Mouse (Mus musculus): ENCODE results near the gene Tldc2.

Gene Tldc2

DNA sequence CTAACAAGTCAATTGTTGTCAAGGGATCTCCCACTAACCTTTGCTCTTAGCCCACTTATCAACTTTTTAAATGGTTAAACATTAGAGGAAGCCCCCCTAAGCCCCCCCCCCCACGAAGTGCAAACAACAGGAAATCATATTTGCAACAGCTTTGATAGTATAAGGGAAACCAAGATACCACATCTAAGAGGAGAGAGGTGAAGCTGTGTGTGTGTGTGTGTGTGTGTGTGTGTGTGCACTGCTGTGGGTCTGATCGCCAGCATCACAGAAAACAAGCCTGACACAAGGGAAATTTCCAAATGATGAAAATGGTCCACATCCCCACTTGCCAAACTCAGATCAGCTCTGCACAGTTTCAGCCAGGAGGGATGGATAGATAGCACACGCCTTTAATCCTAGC is 32.2 kb downstream of the Tldc2 start:
- DNase-seq (ENCODE audit: inconsistent age in 2 of 2, low spot score in 1 of 2), result no peak

DNA sequence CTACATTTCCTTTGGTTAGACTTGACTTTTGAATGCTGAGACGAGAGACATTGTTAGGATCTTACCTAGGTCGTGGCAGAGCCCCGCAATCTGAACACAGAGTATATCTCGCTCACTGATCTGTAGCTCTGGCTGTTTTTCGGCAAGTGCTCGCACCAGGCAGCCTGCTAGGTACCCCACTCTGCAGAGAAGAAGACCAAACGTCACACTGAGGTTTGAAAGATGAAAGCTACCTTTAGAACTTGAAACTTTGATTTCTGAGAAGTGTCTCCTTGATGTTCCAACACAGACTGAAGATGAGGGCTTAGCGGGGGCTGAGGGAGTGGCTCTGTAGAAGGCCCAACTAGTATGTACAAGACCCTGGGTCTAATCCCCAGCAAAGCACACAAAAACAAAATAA is 34.9 kb downstream of the Tldc2 start:
- no peak for DNase-seq (ENCODE audit: inconsistent age in 2 of 2, low spot score in 1 of 2)

DNA sequence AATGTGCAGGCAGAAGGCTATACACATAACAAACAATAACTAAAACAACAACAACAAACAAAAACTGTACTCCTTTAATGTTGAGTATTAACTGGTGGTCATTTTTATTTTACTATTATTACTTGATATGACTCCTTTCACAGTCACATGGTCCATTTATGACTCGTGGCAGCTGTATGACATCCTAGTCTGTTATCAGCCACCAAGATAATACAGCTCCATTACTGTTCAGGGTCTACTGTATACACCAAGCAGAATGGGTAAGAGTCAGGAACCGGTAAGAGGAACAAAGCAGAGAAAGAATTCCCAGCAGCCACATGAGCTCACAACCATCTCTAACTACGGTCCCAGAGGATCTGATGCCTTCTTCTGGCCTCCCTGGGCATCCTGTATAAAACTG is 38.4 kb downstream of the Tldc2 start:
- DNase-seq (ENCODE audit: inconsistent age in 2 of 2, low spot score in 1 of 2), result no peak

DNA sequence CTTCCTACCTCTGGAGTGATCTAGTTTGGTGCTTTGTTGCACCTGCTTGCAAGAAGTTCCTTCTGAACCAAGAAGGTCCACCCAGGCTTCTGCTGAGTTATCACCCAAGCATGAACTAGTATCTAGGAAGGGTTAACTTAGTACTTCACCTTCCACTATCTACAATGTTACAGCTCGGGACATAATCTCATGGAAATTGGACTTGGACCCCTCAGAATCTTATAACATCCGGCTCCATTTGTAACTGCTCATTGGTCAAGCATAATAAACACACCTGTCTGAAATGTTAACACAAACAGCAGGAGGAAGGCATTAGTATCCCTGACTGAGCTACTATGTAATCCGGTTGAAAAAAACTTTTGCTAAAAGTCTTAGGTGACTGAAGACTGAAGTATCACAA is 40.5 kb downstream of the Tldc2 start:
- no peak for DNase-seq (ENCODE audit: inconsistent age in 2 of 2, low spot score in 1 of 2)

DNA sequence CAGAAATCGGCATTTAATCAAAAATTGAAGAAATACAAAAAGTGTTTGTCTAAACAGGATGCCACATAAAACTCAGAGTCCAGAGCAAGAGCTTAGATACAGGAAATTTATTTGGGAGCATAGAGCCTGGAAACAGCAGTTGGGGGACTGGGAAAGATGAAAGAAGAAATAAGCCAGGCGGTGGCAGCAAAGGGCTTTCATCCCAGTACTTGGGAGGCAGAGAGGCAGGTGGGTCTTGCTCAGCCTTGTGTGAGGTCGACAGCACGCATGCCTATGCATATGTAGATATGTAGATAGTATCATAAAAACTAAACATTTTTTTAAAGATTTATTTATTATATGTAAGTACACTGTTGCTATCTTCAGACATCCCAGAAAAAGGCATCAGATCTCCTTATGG is 41.2 kb downstream of the Tldc2 start:
- DNase-seq (ENCODE audit: inconsistent age in 2 of 2, low spot score in 1 of 2), result no peak

DNA sequence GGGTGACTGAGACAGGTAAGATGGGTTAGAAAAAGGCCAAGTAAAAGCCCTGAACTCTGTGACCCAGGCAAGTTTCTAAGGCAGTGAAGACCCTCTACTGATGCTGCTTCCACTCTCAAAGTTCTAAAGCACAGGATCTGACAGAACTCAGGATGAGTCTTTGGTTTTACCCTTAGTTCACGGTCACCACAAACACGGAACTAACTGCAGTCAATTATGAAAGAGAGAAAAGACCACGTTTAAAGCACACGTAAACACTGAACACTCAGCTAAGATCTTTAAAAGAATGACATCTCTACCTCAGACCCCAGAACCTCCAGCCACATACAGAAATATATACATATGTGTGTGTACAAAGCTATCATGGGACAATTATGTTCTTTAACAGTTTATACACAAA is 42.2 kb downstream of the Tldc2 start:
- DNase-seq (ENCODE audit: inconsistent age in 2 of 2, low spot score in 1 of 2), result no peak

DNA sequence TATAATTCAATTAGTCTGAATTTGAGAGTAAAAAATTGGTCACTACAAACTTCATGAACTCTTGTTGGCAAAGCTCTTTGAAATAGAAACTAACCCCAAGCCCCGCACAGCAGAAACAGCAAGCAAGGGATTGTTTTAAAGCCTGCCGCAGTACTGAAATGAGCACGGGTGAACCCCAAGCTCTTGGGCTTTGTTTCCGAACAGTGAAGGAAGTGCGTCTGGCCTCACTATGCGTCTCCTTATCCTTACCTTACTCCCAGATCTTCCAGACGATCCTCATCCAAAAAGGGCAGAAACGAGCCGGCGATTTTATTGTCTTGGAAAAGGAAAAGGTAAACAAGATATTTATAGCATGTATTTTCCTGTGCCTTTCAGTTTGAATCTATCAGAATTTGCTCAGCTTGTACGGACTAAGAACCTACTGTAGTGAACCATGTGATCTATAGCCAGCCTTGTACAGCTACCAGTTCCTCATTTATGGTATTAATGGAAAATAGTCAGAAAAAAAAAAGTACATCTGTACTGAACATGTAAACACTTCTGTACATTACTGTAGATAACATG is 42.8 kb downstream of the Tldc2 start:
- DNase-seq (ENCODE audit: inconsistent age in 2 of 2, low spot score in 1 of 2), result no peak

DNA sequence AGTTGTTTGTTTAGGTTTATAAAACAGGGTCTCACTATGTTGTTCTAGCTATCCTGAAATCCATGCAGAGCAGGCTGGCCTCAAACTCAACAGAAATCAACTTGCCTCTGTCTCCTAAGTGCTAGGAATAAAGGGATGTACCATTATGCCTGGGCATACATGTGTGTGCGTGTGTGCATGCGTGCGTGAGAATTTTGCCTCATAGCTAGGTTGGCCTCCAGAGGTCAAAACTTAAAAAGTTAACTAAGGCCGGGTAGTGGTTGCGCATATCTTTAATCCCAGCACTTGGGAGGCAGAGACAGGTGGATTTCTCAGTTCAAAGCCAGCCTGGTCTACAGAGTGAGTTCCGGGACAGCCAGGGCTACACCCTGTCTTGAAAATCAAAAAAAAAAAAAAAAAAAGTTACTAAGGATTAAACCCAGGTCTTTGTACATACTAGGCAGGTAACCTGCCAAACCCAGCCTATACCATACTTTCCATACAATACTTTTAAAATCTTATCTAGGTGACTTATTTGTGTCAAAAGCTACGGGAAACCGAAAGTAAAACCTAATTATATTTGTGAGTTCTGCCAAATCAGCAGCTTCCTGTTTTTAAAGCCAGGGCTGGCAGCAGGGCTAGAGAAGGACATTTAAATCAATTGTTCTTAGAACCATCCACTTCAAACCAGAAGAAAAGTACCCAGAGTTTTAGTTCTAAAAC is 44.1 kb downstream of the Tldc2 start:
- peak in 1 of 2 experiments; percentile 72 for DNase-seq (ENCODE audit: inconsistent age in 2 of 2, low spot score in 1 of 2)

DNA sequence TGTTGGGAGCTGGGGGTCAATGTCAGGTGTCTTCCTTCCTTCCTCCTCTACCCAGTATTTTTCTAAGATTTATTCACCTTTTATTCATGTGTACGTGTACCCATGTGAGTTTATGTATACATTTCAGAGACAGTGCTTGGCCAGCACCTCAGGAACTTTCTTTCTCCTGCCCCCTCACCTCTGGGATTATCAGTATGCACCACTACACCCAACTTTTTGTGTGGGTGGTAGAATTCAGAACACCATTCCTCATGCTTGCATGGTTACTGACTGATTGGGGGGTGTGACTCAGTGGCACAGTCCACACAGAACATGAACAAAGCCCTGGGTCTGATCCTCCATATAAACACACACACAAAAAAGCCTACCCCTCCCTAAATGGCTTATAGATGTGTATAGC is 45.2 kb downstream of the Tldc2 start:
- DNase-seq (ENCODE audit: inconsistent age in 2 of 2, low spot score in 1 of 2), result no peak

DNA sequence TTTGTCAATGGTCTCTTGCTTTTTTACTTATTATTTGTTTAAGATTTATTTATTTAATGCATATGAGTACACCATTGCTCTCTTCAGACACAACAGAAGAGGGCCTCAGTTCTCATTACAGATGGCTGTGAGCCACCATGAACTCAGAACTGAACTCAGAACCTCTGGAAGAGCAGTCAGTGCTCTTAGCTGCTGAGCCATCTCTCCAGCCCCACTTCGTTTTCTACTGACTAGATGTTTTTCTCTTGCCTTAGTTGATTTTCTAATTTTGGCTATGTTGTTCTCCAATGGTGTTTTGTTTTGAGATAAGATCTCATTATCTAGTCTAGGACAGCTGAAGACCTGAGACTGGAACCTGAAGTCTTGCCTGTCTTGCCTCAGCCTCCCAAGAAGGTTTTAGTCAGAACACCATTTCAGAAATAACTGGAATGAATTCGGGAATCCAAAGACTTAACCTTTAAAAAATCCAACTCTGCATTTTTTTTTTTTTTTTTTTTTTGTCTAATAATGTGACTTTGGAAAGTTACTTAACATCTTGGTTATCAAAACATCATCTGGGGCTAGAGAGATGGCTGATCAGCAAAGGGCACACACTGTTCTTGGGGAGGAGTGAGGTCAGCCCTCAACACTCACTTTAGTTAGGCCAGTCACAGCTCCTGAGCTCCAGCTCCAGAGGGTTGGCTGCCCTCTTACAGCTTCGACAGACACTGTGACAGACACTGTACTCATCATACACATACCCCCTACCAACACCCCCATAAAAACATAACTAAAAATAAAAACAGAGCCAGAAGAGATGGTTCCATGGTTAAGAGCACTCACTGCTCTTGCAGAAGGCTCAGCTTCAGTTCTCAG is 46.1 kb downstream of the Tldc2 start:
- peak in 1 of 2 experiments; percentile 38 for DNase-seq (ENCODE audit: inconsistent age in 2 of 2, low spot score in 1 of 2)

DNA sequence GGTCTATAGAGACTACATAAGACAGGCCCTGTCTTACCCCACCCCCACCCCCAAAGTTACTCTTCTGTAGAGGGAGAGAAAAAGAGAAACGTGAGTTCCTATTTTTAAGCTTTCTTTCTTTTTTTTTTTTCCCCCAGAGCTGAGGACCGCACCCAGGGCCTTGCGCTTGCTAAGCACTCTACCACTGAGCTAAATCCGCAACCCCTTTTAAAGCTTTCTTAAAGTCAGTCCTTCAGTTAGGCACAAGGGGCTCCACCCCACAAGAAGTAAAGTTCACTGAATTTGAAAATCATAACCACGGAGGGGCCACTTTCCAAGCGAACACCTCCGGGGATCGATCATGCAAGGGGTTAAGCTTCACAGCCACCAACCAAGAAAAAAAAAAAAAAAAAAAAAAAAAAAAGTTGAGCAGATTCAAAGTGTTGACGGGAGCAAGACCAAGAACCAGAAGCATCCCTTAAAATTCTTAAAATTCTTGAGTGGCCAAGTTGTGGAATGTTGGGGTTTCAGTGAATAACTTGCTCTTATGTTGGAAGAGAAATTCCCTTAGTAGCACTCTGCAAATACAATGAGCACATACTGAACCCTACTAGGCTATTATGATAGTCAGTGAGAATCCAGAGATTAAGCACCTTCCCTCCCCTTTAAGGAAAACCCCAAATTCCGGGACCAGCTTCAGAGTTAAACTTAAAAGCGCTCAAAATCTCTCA is 47.1 kb downstream of the Tldc2 start:
- no peak for DNase-seq (ENCODE audit: inconsistent age in 2 of 2, low spot score in 1 of 2)

DNA sequence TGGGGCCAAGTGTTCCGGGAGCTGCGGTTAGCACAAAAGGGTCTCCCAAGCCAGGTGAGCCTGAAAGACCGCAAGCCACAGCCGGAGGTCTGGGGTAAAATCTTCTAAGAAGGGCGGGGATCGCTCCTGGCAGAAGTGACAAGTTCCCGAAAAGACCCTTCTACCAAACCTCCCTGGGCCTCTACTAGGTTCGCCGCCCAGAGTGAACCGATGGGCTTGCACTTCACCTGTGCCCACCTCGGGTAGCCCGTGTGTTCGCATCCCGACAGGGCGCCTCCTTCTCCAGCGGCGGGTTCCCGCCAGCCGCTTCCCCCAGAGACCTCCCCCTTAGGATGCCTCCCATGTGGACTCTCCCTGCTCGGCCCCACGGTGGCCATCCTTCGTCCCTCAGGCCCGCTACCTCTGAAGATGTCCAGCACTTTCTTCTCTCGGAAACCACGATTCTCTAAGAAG is 47.6 kb downstream of the Tldc2 start:
- no peak for DNase-seq (ENCODE audit: inconsistent age in 2 of 2, low spot score in 1 of 2)

DNA sequence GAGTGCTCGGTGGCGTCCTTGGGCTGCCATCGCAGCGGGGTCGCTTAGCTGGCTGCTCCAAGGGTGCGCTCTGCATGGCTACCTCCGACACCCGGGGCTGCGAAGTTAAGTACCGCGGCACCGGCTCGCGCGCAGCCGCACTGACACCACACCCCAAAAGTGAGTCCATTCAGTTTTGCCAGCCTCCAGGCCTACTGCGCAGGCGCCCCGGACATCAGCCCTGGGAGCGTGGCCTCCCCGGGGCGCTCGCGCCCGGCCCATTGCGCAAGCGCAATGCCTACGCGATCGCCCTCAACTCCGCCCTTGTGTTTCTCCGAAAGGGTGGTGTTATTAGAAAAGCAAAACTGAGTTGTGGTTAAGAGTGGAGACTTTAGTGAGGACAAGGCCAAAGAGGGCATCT is 48.2 kb downstream of the Tldc2 start, which contains the start of gene Samhd1:
Gene Samhd1 (minus strand): TSS at position 252 of the 400 bp plus-strand sequence.
- DNase-seq (ENCODE audit: inconsistent age in 2 of 2, low spot score in 1 of 2), result peak; percentile 98

DNA sequence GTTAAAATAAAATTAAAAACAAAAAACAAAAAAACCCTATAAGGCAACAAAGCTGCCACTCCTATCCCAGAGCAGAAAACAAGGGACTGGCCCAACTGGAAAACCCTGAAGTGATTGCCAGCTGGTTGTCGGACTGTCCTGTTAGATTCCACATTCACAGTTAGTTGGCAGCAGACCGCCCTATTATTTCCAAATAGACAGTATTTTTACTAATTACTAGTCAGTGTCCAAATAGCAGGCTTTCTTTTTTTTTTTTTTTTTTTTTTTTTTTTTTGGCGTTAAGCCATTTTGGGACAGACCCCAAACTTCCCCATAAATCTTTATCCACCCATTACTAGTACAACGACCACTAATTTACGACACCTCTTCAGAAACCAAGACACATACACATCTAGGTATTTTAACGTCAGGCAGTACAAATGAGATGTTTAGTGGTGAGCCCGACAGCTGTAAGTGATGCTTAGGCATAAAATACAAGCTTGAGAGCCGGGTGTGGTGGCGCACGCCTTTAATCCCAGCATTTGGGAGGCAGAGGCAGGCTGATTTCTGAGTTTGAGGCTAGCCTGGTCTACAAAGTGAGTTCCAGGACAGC is 48.8 kb downstream of the Tldc2 start:
- no peak for DNase-seq (ENCODE audit: inconsistent age in 2 of 2, low spot score in 1 of 2)

DNA sequence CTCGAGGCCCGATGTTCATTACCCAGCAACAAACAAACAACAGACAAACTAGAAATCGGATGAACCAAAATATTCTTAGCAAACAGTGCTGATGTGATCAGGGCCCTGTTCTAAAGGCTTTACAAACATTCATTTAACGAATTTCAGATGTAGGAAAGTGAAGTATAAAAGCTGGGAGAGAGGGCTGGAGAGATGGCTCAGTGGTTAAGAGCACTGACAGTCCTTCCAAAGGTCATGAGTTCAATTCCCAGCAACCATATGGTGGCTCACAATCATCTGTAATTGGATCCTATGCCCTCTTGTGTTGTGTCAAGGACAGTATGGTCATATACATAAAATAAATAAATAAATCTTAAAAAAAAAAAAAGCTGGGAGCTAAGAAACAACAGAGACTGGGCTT is 49.3 kb downstream of the Tldc2 start:
- DNase-seq (ENCODE audit: inconsistent age in 2 of 2, low spot score in 1 of 2), result no peak

DNA sequence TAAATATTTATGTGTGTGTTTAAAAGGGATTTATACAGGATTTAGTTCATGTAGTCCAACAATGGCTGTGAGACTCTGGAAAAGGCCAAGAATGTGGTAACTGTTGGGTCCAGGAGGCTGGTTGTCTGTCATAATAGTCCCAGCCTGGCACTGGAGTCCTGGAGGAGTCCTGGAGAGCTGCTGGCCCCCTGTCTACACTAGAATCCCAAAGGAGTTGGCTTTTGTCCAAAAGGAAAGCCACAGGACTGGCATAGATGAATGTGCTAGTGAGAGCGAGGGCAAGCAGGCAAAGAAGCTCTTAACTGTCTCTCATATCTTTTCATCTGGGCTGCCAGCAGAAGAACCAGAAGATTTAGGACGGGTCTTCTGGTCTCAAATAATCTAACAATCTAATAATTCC is 49.8 kb downstream of the Tldc2 start:
- peak in 1 of 2 experiments; percentile 62 for DNase-seq (ENCODE audit: inconsistent age in 2 of 2, low spot score in 1 of 2)

DNA sequence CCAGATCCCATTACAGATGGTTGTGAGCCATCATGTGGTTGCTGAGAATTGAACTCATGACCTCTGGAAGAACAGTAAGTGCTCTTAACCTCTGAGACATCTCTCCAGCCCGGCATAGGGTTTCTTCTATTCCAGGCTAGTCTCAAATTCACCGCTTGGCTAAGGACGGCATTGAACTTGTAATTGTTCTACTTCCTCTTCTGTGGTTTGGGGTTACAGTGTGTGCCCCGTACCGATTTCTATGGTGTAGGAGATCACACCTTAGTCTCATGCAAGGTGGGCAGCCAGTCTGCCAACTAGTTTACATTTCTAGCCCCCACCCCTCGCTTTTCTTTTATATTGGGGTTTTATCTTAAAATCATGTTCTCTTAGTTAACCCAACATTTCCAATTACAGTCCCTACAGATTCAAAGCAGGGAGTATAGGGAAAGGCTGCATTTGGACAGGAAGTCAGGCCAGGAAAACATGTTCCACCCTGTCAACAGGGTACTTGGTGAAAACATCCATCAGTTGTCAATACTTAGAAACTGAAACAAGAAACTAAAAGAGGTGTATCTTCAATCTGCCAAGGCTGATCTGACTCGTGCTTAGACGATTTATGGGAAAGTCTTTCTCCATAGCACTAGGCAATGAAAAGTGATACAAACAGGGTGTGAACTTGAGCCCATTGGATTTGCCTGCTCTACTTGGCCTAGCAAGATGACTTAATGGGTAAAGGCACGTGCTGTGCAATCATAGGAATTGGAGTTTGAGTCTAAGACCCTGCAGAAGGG is 51.3 kb downstream of the Tldc2 start:
- peak in 1 of 2 experiments; percentile 24 for DNase-seq (ENCODE audit: inconsistent age in 2 of 2, low spot score in 1 of 2)

DNA sequence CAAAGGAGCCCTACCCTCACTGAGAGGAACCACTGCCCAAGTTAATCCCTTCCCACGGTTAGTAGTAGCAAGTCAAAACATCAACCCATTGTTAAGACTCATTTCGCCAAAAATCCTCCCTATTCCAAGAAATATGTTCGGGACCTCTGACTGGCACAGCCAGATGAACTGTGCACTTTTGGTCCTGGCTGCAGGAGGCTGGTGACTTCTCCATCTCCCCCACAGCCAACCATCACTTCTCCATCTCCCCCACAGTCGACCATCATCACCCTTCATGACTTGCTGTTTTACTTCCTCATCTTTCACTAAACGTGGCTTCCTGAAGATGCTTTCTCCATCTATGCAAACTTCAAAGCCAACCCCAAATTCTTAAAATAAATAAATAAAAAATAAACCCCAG is 52.0 kb downstream of the Tldc2 start:
- no peak for DNase-seq (ENCODE audit: inconsistent age in 2 of 2, low spot score in 1 of 2)

DNA sequence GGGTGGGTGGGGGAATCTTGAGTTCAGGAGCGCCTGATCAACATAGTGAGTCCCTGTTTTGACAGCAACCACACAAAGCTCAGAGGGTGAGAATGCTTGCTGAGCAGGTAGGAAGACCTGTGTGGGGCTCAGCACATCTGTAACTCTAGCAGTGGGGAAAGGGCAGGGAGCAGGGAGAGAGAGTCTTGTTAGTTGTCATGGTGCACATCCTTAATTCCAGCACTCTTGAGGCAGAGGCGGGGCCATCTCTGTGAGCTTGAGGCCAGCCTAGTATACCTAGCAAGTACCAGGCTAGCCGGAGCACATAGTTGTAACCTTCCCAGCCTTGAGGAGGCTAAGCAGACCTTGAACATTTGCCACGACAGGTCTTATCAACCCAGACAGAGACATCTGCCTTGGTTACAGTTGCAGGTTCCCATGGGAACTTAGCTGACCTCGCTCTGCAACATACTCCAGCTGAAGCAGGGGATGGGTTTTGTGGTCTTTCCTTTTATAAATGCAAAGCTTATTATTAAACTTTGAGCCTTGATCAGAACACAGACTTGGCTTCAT is 52.5 kb downstream of the Tldc2 start:
- peak in 1 of 2 experiments; percentile 29 for DNase-seq (ENCODE audit: inconsistent age in 2 of 2, low spot score in 1 of 2)

DNA sequence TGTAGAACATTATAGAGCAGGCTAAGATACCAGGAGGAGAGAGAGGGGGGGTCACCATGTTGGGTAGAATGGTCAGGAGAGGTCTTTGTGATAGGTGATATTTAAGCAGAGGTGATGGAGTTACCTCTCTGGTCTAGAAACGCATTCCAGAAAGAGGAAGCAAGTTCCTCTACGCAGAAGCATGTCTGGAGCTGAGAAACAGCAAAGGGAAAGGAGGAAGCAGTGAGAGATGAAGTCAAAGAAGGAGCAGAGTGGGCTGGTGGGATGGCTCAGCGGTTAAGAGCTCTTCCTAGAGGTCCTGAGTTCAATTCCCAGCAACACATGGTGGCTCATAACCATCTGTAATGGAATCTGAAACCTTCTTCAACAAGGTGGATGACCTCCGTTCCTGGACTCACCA is 55.1 kb downstream of the Tldc2 start:
- DNase-seq (ENCODE audit: inconsistent age in 2 of 2, low spot score in 1 of 2), result no peak

All from adrenal gland, adult (tissue).